Mouse (Mus musculus) intestine, embryonic 14.5 days (tissue): ENCODE measurements around the gene Cdh4. TPM values are rescaled to one million over a fixed set of nuclear protein-coding genes. Genes with fewer than 3 reads are reported as not detected.

ENCODE experiments used
- ATAC-seq: fragments of 200-750 bp; cut with Nextera tagmentation; replicated peaks from 2 replicates; pipeline ENCODE4 v1.8.0; 2017; ENCODE audit warnings: low read depth, moderate number of reproducible peaks, moderate TSS enrichment, moderate library complexity; ENCODE audit not compliant: low FRiP score, low TSS enrichment
- DNase-seq: peaks from one replicate; pipeline ENCODE4 v3.0.0-alpha.2; 2018; ENCODE audit warnings: low spot score
- H3K27ac ChIP-seq: fragments of 300-500 bp; sonication (generic); 2 replicates; pipeline ENCODE4 v1.5.1; 2014; ENCODE audit warnings: low read depth, mild to moderate bottlenecking, control low read depth
- H3K27me3 ChIP-seq: fragments of 300-500 bp; sonication (generic); replicated peaks from 2 replicates; pipeline ENCODE4 v1.6.1; 2014; ENCODE audit warnings: low read length, control low read depth; ENCODE audit not compliant: control insufficient read depth, insufficient read depth
- H3K36me3 ChIP-seq: fragments of 300-500 bp; sonication (generic); 2 replicates; pipeline ENCODE4 v1.6.1; 2014; ENCODE audit warnings: low read length, control low read depth; ENCODE audit not compliant: control insufficient read depth, insufficient read depth
- H3K4me1 ChIP-seq: fragments of 300-500 bp; sonication (generic); replicated peaks from 2 replicates; pipeline ENCODE4 v1.6.1; 2014; ENCODE audit warnings: low read length, control low read depth, mixed read lengths; ENCODE audit not compliant: control insufficient read depth, insufficient read depth
- H3K4me2 ChIP-seq: fragments of 300-500 bp; sonication (generic); 2 replicates; pipeline ENCODE4 v1.6.1; 2014; ENCODE audit warnings: low read length
- H3K4me3 ChIP-seq: fragments of 300-500 bp; sonication (generic); 2 replicates; pipeline ENCODE4 v1.5.1; 2014; ENCODE audit warnings: low read depth, low read length, control low read depth, mixed read lengths
- H3K9ac ChIP-seq: fragments of 300-500 bp; sonication (generic); 2 replicates; pipeline ENCODE4 v1.6.1; 2014; ENCODE audit warnings: mild to moderate bottlenecking, low read length
- H3K9me3 ChIP-seq: fragments of 300-500 bp; sonication (generic); 2 replicates; pipeline ENCODE4 v1.6.1; 2016; ENCODE audit warnings: low read length, control low read depth; ENCODE audit not compliant: control insufficient read depth
- WGBS: fragments of 180-500 bp; shearing (Covaris S2); extraction: QIAGEN DNeasy Blood & Tissue Kit; methylation state at CpG from one replicate; pipeline ENCODE4 v1.1.7; 2014; 5-methylcytosine and 5-hydroxymethylcytosine counted together
- polyA plus RNA-seq: library from polyadenylated mRNA; unstranded; fragments of >200 nt; fragmentation: Nextera tagmentation; extraction: Ambion mirVana; gene quantifications from 2 replicates; pipeline ENCODE4 v1.2.1, GENCODE M21; 2014

Gene Cdh4
- polyA plus RNA-seq, 1 experiment from 2014 or later, result 1.8 TPM

DNA sequence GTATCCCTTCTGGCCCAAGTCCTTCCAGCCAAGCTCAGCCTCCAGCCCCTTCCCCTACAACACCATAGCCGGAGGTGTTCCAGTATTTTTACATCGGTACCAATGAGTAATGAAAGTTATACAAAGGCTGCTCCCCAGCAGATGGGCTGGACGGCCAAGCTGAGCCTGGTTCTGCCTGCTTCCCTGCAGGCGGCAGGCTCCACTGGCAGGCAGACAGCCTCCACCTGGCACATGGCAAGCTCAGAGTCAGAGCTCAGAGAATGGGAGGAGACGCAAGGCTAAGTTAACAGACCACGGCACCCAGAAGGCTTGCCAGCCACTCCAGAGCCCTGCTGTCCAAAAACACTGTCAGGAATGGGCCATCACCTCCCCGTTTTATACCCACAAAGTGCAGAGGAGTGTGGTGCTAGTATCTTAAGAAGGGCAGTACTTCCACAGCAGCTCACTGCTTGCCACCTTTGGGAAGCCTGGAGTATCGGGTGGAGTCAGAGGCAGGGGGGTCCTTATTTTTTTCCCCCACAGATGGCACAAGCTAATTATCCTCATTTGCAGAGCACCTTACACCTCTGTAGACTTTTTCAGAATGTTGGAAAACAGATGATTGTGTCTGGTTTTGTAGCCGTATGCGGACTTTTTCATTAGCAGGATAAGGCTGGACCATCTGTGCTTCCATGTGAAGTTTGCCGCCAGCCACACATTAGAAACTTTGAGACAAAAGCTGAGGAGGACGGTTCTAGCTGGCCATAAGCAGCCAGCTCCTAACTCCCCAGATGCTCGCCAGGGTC lies 320.5 kb downstream of the Cdh4 start:
- Histone ChIP-seq H3K9me3 (no peaks in the 10 kb centered on the region), H3K4me1 (peaks cover 4% of the 10 kb centered on the region; the same call in 1 of the 2 replicates), H3K27me3 (0 out of 2 replicates have a peak, but pooled peaks cover under 1% of the 10 kb centered on the region), H3K4me2 (no peak overlapping the region), H3K9ac (no peak overlapping the region), H3K27ac (no peak overlapping the region), H3K4me3 (no peak overlapping the region), H3K36me3 (no peaks in the 10 kb centered on the region)
- WGBS, result 66% methylated on average over 13 of the region's 13 CpGs
- no peak for DNase-seq
- no peak for ATAC-seq

GRCm38 (mm10) chr2:179764460-179764859 lies 322.2 kb downstream of the Cdh4 start:
- H3K27me3 ChIP-seq, result 0 out of 2 replicates have a peak, but pooled peaks cover 2% of the 10 kb centered on the region
- H3K4me2 ChIP-seq, result no peak overlapping the region
- no peaks in the 10 kb centered on the region for H3K9me3 ChIP-seq
- no peak overlapping the region for H3K27ac ChIP-seq
- DNase-seq, result no peak
- no peak overlapping the region for H3K9ac ChIP-seq
- H3K4me1 ChIP-seq, result peaks cover 7% of the 10 kb centered on the region; the same call in 1 of the 2 replicates
- ATAC-seq, result no peak
- whole genome bisulfite sequencing, result 80% methylated on average over 2 of the region's 2 CpGs
- H3K4me3 ChIP-seq, result no peak overlapping the region
- H3K36me3 ChIP-seq, result no peaks in the 10 kb centered on the region

- ATAC-seq, result no peak
- no peak for DNase-seq
- no peak overlapping the region for H3K27ac ChIP-seq
- H3K4me2 ChIP-seq, result no peak overlapping the region
- H3K9ac ChIP-seq, result no peak overlapping the region
- 28% methylated on average over 16 of the region's 16 CpGs for WGBS
- H3K27me3 ChIP-seq, result 0 out of 2 replicates have a peak, but pooled peaks cover 2% of the 10 kb centered on the region
- no peaks in the 10 kb centered on the region for H3K9me3 ChIP-seq
- no peaks in the 10 kb centered on the region for H3K36me3 ChIP-seq
- H3K4me3 ChIP-seq, result no peak overlapping the region
- H3K4me1 ChIP-seq, result peaks cover 6% of the 10 kb centered on the region; the same call in 1 of the 2 replicates
Measured at GRCm38 (mm10) chr2:179766664-179767526, 324.7 kb downstream of the Cdh4 start.

- Histone ChIP-seq H3K27me3 (0 out of 2 replicates have a peak, but pooled peaks cover 2% of the 10 kb centered on the region), H3K4me3 (no peak overlapping the region), H3K9me3 (no peaks in the 10 kb centered on the region), H3K27ac (no peak overlapping the region), H3K9ac (no peak overlapping the region), H3K4me1 (peaks cover 6% of the 10 kb centered on the region; the same call in 1 of the 2 replicates), H3K4me2 (no peak overlapping the region), H3K36me3 (no peaks in the 10 kb centered on the region)
- DNase-seq, result no peak
- 12% methylated on average over 9 of the region's 9 CpGs for WGBS
- no peak for ATAC-seq
Measured at GRCm38 (mm10) chr2:179767527-179767849, 325.3 kb downstream of the Cdh4 start.

DNA sequence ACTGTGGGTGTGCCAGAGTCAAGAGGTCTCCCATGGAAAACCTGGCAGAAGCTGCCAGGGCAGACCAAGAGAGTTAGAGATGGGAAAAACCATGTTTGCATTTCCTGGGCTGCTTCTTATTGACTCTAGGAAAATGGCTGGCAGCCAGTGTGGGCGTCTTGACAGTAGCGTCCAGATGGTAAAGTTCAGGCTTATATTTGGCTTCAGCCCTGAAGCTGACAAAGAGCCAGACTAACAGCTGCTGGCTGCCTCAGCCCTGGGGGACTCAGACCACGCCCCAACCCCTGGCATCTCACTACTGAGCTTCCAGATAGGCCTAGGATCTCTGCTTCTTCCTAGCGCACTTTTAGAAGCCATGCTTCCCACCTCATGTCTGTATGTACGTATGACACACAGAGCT lies 326.9 kb downstream of the Cdh4 start:
- Histone ChIP-seq H3K9me3 (no peaks in the 10 kb centered on the region), H3K27ac (no peak overlapping the region), H3K9ac (no peak overlapping the region), H3K36me3 (no peaks in the 10 kb centered on the region), H3K4me1 (peaks cover 6% of the 10 kb centered on the region; the same call in 1 of the 2 replicates), H3K4me3 (no peak overlapping the region), H3K4me2 (no peak overlapping the region), H3K27me3 (0 out of 2 replicates have a peak, but pooled peaks cover 2% of the 10 kb centered on the region)
- ATAC-seq (0 out of 2 replicates have a peak, but pooled peaks have one; percentile 65), DNase-seq (no peak)
- 52% methylated on average over 5 of the region's 5 CpGs for WGBS

GRCm38 (mm10) chr2:179769943-179770342 lies 327.7 kb downstream of the Cdh4 start:
- no peaks in the 10 kb centered on the region for H3K9me3 ChIP-seq
- no peak overlapping the region for H3K27ac ChIP-seq
- H3K4me3 ChIP-seq, result no peak overlapping the region
- H3K4me1 ChIP-seq, result peaks cover 10% of the 10 kb centered on the region; the same call in 1 of the 2 replicates
- no peak overlapping the region for H3K4me2 ChIP-seq
- H3K36me3 ChIP-seq, result no peaks in the 10 kb centered on the region
- 0 out of 2 replicates have a peak, but pooled peaks cover 2% of the 10 kb centered on the region for H3K27me3 ChIP-seq
- no peak overlapping the region for H3K9ac ChIP-seq
- no peak for ATAC-seq
- 55% methylated on average over 8 of the region's 8 CpGs for WGBS
- no peak for DNase-seq

DNA sequence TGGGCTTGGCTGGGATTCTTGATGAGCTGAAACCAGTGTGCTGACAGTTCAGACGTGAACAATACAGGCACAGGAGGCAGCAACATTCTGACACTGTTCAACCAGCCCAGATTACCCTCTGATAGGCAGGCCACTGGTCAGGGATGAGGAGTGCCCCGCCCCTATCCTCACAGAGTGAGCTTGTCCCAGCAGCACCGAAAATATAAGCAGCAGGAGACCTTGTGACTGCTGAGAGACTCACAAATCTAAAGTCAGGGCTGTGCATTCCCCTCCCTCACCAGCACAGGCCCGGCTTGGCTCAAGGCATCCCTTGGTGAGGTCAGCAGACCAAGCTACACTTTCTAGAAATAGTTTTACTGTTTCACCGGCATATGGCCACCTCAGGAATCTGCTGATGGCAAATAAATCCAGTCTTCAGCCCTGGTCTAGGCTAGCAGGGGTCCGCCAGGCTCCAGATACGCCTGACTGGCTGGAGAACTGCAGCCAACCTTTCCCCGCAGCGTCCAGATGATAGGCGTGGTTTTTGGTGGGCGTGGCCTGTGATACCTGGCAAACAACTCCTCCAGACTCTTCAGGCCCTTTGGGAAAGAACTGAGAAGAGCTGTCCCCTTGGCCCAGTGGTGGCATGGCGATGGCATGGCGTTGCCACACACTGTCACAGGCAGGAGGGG lies 332.3 kb downstream of the Cdh4 start:
- Histone ChIP-seq H3K4me3 (no peak overlapping the region), H3K27me3 (no peaks in the 10 kb centered on the region), H3K27ac (no peak overlapping the region), H3K36me3 (no peaks in the 10 kb centered on the region), H3K9me3 (no peaks in the 10 kb centered on the region), H3K9ac (no peak overlapping the region), H3K4me2 (no peak overlapping the region), H3K4me1 (peaks cover 6% of the 10 kb centered on the region; the same call in 1 of the 2 replicates)
- peak; percentile 67 for ATAC-seq
- WGBS, result 13% methylated on average over 13 of the region's 13 CpGs
- no peak for DNase-seq

GRCm38 (mm10) chr2:179775999-179776705 lies 333.9 kb downstream of the Cdh4 start:
- 83% methylated on average over 10 of the region's 10 CpGs for WGBS
- Histone ChIP-seq H3K4me3 (no peak overlapping the region), H3K27me3 (no peaks in the 10 kb centered on the region), H3K4me1 (0 out of 2 replicates have a peak, but pooled peaks cover 3% of the 10 kb centered on the region), H3K36me3 (no peaks in the 10 kb centered on the region), H3K4me2 (no peak overlapping the region), H3K9me3 (no peaks in the 10 kb centered on the region), H3K27ac (no peak overlapping the region), H3K9ac (no peak overlapping the region)
- ATAC-seq (no peak), DNase-seq (no peak)
